Comparison of ENCODE assay signal across 8 mouse cellular contexts in genomic region chr8:105700966-105701824, GRCm38 (mm10). TPM values are rescaled to one million over a fixed set of nuclear protein-coding genes. Genes with fewer than 3 reads are reported as not detected.
DNase-seq lines count a peak whose midpoint lies in the region; ATAC-seq and TF ChIP-seq lines count a peak whose summit lies in the region.

Gene Acd, minus strand, starts transcription at chr8:105701102.
Gene Pard6a, plus strand, starts transcription at chr8:105701148.

- H3K4me3 ChIP-seq in hindbrain, embryonic 10.5 days: peak within 1 kb of the TSS; percentile 68
- peak within 1 kb of the TSS; percentile 74 for H3K4me3 ChIP-seq in lung, postnatal 0 days (ENCODE audit: low read depth, low read length)

- H3K4me1 ChIP-seq in hindbrain, embryonic 10.5 days (replicated peaks): peaks cover 30% of the 10 kb centered on the region
- peaks cover 6% of the 10 kb centered on the region; the same call in 1 of the 2 replicates for H3K4me1 ChIP-seq in lung, postnatal 0 days (ENCODE audit: insufficient read depth, low read depth, low read length)

- DNase-seq in MEL-GATA-1-ER (ENCODE audit: extremely low read depth, low read depth): peak; percentile 80
- peak; percentile 96 for DNase-seq in cerebellum, adult 8-10 months
- peak; percentile 98 for DNase-seq in hindbrain, embryonic 10.5 days (ENCODE audit: low spot score)
- peak; percentile 95 for DNase-seq in layer of hippocampus, adult 9-11 months
- peak; percentile 96 for DNase-seq in lung, postnatal 0 days (ENCODE audit: low spot score)
- DNase-seq in ovary, postnatal 14 days (ENCODE audit: low spot score): peak; percentile 95
- peak; percentile 98 for DNase-seq in thymus, postnatal 14 days

- no peaks in the 10 kb centered on the region for H3K9me3 ChIP-seq in hindbrain, embryonic 10.5 days
- no peaks in the 10 kb centered on the region for H3K9me3 ChIP-seq in lung, postnatal 0 days (ENCODE audit: low read length)

- under 1% methylated on average over 60 of the region's 60 CpGs for WGBS in hindbrain, embryonic 10.5 days
- WGBS in lung, postnatal 0 days: under 1% methylated on average over 60 of the region's 60 CpGs

- peaks cover 67% of the 10 kb centered on the region for H3K36me3 ChIP-seq in hindbrain, embryonic 10.5 days
- peaks cover 13% of the 10 kb centered on the region; the same call in 1 of the 2 replicates for H3K36me3 ChIP-seq in lung, postnatal 0 days (ENCODE audit: insufficient read depth, low read length)

- 0 out of 2 replicates have a peak, but pooled peaks have one; percentile 7 for TF ChIP-seq CTCF in lung, postnatal 0 days (IDR thresholded peaks at IDR 0.05)

- TF ChIP-seq EP300 in lung, postnatal 0 days (IDR thresholded peaks at IDR 0.05): no peak

- peak within 1 kb of the TSS; percentile 90 for H3K4me2 ChIP-seq in lung, postnatal 0 days (replicated peaks; ENCODE audit: low read depth, low read length)

- peak within 1 kb of the TSS; percentile 90 for H3K27ac ChIP-seq in hindbrain, embryonic 10.5 days
- H3K27ac ChIP-seq in lung, postnatal 0 days (ENCODE audit: low read length): peak within 1 kb of the TSS; percentile 91

- peak; percentile 72 for ATAC-seq in frontal cortex, adult (ENCODE audit: low TSS enrichment)
- ATAC-seq in lung, postnatal 0 days: peak; percentile 89

- peak within 1 kb of the TSS; percentile 52 for H3K9ac ChIP-seq in lung, postnatal 0 days (replicated peaks; ENCODE audit: low read depth)

- no peaks in the 10 kb centered on the region for H3K27me3 ChIP-seq in hindbrain, embryonic 10.5 days (ENCODE audit: insufficient read depth, poor library complexity, severe bottlenecking)
- H3K27me3 ChIP-seq in lung, postnatal 0 days (replicated peaks; ENCODE audit: insufficient read depth, low read length): no peaks in the 10 kb centered on the region

RNA-seq across cellular contexts. Expression of gene Acd, which starts in this region (rescaled TPM):
- 81.3 and 92.6 TPM in 2 replicates for polyA plus RNA-seq in hindbrain, embryonic 10.5 days (2016; fragmentation: Nextera tagmentation; extraction: Ambion mirVana)
- polyA plus RNA-seq in lung, postnatal 0 days (2015; fragmentation: Nextera tagmentation; extraction: Ambion mirVana): 40.5 and 45.8 TPM in 2 replicates

RNA-seq across cellular contexts. Expression of gene Pard6a, which starts in this region (rescaled TPM):
- 23.3 and 32.2 TPM in 2 replicates for polyA plus RNA-seq in hindbrain, embryonic 10.5 days (2016; fragmentation: Nextera tagmentation; extraction: Ambion mirVana)
- polyA plus RNA-seq in lung, postnatal 0 days (2015; fragmentation: Nextera tagmentation; extraction: Ambion mirVana): 14.8 and 16.6 TPM in 2 replicates

Comparison
In these comparisons a context has a peak if more than half of its experiments do, and no peak if none do; other contexts are left out.
1. Peak in every context shown above with its lines: DNase-seq, ATAC-seq, H3K4me3 ChIP-seq and H3K27ac ChIP-seq.